Mouse (Mus musculus): ENCODE data around the gene Src. TPM values are rescaled to one million over a fixed set of nuclear protein-coding genes. Genes with fewer than 3 reads are reported as not detected.
A peak's percentile ranks its signal among the peaks of the same experiment; 100 is the strongest.

Src gene
- polyA plus RNA-seq, 1 experiment, result 59.8 TPM

DNA sequence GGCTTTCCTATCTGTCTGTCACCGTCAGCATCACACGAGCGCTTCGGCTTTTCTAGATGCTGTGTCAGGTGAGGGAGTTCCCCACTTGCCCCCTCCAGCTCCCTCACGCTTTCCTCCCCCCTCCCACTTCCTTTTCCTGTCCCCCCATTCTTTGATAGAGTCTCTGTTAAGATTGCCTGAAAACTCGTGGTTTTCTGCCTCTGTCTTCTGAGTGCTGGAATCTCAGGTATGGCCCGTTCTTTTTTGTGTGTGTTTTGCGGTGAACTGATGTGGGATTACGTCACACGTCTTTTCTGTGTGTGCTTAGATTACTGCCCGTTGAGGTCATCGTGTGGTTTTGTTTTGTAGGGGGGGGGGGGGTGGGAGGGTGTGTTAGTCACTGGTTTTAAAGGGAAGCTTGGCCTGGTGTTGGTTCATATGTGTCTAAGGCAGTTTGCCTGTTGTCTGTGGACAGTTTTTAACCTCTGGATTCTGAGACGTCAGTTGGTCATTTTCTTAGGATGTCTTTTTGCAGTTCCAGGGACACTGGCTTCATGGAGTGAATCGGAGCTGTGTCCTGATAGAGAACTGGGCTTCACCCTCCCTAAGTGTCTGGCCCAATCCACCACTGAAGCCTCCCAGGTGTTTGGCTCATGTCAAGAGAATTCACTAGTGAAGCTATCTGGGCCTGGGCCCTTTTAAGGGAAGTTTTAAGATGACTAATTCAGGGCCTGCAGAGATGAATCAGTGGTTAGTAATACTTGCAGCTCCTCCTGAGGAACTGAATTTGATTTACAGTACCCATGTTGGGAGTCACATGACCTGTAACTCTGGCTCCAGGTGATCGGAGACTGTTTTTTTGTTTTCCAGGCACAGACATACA lies 29.3 kb downstream of the Src start:
- no peak overlapping the region for H3K4me3 ChIP-seq (replicated peaks; ENCODE audit: extremely low read depth, low read depth, low read length)
- peaks cover 7% of the 10 kb centered on the region for H3K4me1 ChIP-seq (ENCODE audit: control insufficient read depth, insufficient read depth, low read length)
- WGBS, result 36% methylated on average over 15 of the region's 15 CpGs
- TF ChIP-seq CTCF (IDR thresholded peaks at IDR 0.05; ENCODE audit: insufficient read depth, low read length) (no peak), POLR2A (IDR thresholded peaks at IDR 0.05; ENCODE audit: borderline replicate concordance, extremely low read depth, low read depth, low read length) (no peak)
- no peak for DNase-seq

DNA sequence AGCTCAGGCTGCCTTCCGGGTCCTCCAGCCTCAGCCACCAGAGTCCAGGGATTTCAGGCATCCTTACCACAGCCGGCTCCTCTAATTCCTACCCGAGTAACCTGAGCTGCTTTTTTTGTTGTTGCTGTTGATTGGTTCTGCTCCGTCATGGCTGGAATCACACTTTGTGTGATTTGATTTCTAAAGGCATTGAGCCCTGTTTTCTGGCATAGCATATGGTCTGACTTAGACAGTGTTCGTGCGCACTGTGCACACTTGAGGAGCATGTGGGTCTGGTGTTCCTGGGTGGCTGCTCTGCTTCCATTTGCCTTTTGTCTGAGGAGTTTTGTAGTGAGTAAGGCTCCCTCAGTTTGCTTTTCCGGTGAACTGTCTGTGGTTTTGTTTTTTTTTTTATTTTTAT lies 30.1 kb downstream of the Src start:
- TF ChIP-seq POLR2A (IDR thresholded peaks at IDR 0.05; ENCODE audit: borderline replicate concordance, extremely low read depth, low read depth, low read length) (no peak), CTCF (IDR thresholded peaks at IDR 0.05; ENCODE audit: insufficient read depth, low read length) (no peak)
- peaks cover 7% of the 10 kb centered on the region for H3K4me1 ChIP-seq (ENCODE audit: control insufficient read depth, insufficient read depth, low read length)
- 84% methylated on average over 7 of the region's 7 CpGs for WGBS
- no peak for DNase-seq
- no peak overlapping the region for H3K4me3 ChIP-seq (replicated peaks; ENCODE audit: extremely low read depth, low read depth, low read length)

DNA sequence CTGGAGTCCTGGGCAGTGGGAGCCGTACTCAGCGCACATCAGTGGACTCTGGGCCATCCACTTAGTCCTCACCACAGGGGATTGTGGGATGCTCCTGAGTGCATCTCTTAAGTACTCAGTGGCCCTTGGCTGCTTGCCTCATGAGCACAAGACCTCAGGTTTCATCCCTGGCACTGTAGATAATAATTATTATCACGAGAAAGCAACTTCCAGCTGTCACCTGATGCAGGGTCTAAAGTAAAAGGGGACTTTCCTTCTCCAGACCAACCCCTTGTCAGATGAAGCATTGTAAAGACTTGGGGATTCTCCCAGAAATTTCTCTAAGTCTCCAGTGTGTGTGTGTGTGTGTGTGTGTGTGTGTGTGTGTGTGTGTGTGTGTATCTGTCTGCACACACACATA lies 32.7 kb downstream of the Src start:
- 82% methylated on average over 3 of the region's 3 CpGs for WGBS
- no peak overlapping the region for H3K4me3 ChIP-seq (replicated peaks; ENCODE audit: extremely low read depth, low read depth, low read length)
- no peak for DNase-seq
- peaks cover 7% of the 10 kb centered on the region for H3K4me1 ChIP-seq (ENCODE audit: control insufficient read depth, insufficient read depth, low read length)
- TF ChIP-seq CTCF (IDR thresholded peaks at IDR 0.05; ENCODE audit: insufficient read depth, low read length) (no peak), POLR2A (IDR thresholded peaks at IDR 0.05; ENCODE audit: borderline replicate concordance, extremely low read depth, low read depth, low read length) (no peak)

DNA sequence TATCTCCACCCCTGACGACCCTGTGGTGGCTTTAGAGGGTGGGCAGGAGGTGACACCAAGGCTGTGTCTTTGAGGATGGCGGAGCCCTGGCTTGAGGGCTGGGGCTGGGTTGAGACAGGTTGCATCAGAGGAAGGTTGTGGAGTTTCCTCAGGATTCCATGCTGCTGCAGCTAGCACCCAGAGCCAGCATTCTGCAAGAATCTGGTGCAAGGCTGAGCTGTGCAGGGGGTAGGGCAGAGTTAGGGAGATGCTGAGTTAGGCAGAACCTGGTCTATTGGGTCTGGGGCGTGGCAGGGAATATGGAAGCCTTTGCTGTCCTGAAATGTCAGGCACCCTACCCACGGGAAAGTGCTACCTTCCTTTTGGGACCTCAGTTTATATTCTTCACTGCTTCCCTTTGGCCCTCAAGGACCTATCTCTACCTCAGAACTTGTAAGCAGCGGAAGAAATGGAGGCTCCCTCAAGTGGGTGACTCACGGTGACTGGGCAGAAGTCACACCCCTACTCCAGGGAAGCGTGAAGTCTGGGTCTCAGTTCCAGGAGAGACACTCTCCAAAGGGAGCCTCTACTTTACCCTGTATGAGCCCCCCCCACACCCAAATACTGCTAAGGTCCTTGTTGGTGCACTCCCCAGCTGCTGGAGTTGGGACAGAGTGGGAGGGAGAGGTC lies 33.3 kb downstream of the Src start:
- Histone ChIP-seq H3K4me3 (replicated peaks; ENCODE audit: extremely low read depth, low read depth, low read length) (no peak overlapping the region), H3K4me1 (ENCODE audit: control insufficient read depth, insufficient read depth, low read length) (peaks cover 4% of the 10 kb centered on the region)
- 68% methylated on average over 7 of the region's 7 CpGs for WGBS
- no peak for TF ChIP-seq CTCF (IDR thresholded peaks at IDR 0.05; ENCODE audit: insufficient read depth, low read length)
- no peak for TF ChIP-seq POLR2A (IDR thresholded peaks at IDR 0.05; ENCODE audit: borderline replicate concordance, extremely low read depth, low read depth, low read length)
- peak; percentile 57 for DNase-seq

DNA sequence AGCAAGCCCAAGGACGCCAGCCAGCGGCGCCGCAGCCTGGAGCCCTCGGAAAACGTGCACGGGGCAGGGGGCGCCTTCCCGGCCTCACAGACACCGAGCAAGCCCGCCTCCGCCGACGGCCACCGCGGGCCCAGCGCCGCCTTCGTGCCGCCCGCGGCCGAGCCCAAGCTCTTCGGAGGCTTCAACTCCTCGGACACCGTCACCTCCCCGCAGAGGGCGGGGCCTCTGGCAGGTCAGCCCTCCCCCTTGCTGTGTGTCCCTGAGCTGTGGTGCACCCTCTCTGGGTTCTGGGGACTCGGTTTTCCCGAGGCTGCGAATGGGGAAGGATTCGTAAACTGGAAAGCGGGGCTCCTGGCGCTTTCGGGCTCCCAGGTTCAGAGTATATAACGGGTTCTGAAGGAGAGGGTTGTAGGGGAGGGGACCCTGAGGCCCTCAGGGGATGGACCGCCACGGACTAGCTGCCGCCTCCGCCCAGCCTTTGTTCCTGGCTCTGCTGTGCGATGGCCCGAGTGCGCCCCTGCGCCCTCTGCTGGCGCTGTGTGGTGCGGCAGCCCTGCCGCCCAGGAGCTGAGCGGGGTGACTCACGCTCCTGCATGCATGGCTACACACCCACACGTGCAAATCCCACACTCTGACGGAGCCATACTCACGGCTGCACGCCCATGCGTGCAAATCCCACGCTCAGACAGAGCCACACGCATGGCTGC lies 39.0 kb downstream of the Src start:
- peaks cover 5% of the 10 kb centered on the region; the same call in 1 of the 2 replicates for H3K4me1 ChIP-seq (ENCODE audit: control insufficient read depth, insufficient read depth, low read length)
- WGBS, result 3% methylated on average over 55 of the region's 56 CpGs
- H3K4me3 ChIP-seq (replicated peaks; ENCODE audit: extremely low read depth, low read depth, low read length), result peak overlapping the region; percentile 50
- TF ChIP-seq CTCF (IDR thresholded peaks at IDR 0.05; ENCODE audit: insufficient read depth, low read length) (peak; percentile 81), POLR2A (IDR thresholded peaks at IDR 0.05; ENCODE audit: borderline replicate concordance, extremely low read depth, low read depth, low read length) (0 out of 2 replicates have a peak, but pooled peaks have one; percentile 31)
- DNase-seq, result peak; percentile 92

DNA sequence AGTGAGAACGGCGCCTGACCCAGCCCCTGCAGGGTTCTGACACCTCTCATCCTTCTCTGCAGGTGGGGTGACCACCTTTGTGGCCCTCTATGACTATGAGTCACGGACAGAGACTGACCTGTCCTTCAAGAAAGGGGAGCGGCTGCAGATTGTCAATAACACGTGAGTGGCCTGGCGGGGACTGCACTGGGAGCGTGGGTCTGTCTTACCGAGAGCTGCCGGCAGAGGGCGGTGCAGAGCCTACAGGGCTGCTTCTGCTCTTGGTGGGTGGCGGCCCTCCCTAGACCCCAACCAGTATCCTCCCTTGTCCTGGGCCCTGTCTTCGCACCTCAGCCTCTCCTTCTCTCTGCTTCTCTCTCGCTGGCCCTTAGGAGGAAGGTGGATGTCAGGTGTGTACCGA lies 40.2 kb downstream of the Src start:
- 22% methylated on average over 14 of the region's 14 CpGs for WGBS
- Histone ChIP-seq H3K4me1 (ENCODE audit: control insufficient read depth, insufficient read depth, low read length) (peaks cover 5% of the 10 kb centered on the region; the same call in 1 of the 2 replicates), H3K4me3 (replicated peaks; ENCODE audit: extremely low read depth, low read depth, low read length) (no peak overlapping the region)
- TF ChIP-seq POLR2A (IDR thresholded peaks at IDR 0.05; ENCODE audit: borderline replicate concordance, extremely low read depth, low read depth, low read length), result no peak
- peak; percentile 66 for TF ChIP-seq CTCF (IDR thresholded peaks at IDR 0.05; ENCODE audit: insufficient read depth, low read length)
- DNase-seq, result peak; percentile 84

DNA sequence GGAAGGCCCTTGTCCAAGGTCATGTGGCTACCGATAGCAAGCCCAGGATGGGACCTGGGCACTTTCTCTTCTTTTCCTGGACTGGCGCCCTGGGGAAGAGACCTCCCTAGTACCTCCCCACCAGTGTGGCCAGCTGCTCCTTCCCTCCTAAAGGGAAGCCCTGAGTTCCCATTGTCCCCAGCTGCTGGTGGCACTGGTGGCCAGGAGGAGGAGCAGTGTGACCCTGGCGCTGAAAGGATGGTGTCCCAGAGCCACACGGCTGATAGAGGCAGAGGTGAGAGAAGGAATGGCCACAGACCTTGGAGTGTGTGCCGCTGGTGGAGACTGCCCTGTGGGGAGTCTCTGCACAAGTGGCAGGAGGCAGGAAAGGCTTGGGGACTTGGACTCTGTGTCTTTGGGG lies 41.5 kb downstream of the Src start:
- DNase-seq, result no peak
- Histone ChIP-seq H3K4me3 (replicated peaks; ENCODE audit: extremely low read depth, low read depth, low read length) (no peak overlapping the region), H3K4me1 (ENCODE audit: control insufficient read depth, insufficient read depth, low read length) (peaks cover 5% of the 10 kb centered on the region; the same call in 1 of the 2 replicates)
- WGBS, result 66% methylated on average over 5 of the region's 5 CpGs
- no peak for TF ChIP-seq CTCF (IDR thresholded peaks at IDR 0.05; ENCODE audit: insufficient read depth, low read length)
- TF ChIP-seq POLR2A (IDR thresholded peaks at IDR 0.05; ENCODE audit: borderline replicate concordance, extremely low read depth, low read depth, low read length), result no peak

DNA sequence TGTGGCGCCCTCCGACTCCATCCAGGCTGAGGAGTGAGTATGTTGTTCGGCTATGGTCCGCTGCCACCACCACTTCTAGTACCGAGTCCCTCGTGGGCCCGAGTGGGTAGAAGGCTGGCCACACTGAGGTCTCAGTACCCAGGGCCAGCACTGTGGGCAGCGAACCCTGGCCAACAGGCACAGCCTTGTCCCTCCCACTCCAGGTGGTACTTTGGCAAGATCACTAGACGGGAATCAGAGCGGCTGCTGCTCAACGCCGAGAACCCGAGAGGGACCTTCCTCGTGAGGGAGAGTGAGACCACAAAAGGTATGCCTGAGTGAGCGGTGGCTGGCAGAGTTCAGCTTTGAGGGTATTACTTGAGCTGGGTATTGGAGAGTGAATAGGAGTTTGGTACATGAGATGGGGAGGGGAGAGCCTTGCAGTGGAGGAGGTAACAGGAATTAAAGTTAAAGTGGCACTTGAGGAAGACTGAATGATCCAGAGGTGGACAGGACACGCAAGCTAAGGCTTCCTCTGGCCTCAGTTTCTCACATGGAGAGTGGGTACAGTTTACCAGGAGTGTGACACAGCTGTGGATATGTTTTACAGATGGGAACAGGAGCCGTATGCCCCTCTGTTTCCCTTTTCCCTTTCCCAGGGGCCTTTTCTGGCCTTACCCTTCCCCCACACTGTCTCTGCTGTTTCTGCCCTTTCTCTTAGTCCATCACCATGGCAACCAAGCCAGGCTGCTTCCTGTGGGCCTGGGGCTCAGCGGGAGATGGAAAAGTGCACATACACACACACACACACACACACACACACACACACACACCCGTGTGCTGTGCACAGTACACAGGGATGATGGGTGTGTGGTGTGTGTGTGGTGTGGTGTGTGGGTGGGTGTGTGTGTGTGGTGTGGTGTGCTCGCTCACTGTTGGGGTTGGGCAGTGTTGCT lies 44.8 kb downstream of the Src start:
- DNase-seq, result no peak
- TF ChIP-seq POLR2A (IDR thresholded peaks at IDR 0.05; ENCODE audit: borderline replicate concordance, extremely low read depth, low read depth, low read length), result no peak
- TF ChIP-seq CTCF (IDR thresholded peaks at IDR 0.05; ENCODE audit: insufficient read depth, low read length), result no peak
- 66% methylated on average over 20 of the region's 20 CpGs for WGBS
- H3K4me3 ChIP-seq (replicated peaks; ENCODE audit: extremely low read depth, low read depth, low read length), result no peak overlapping the region
- H3K4me1 ChIP-seq (ENCODE audit: control insufficient read depth, insufficient read depth, low read length), result no peaks in the 10 kb centered on the region
